Mouse (Mus musculus): Measurements from ENCODE around the gene Cmtr1. TPM values are rescaled to one million over a fixed set of nuclear protein-coding genes. Genes with fewer than 3 reads are reported as not detected.

Gene Cmtr1
- polyA plus RNA-seq, 1 experiment from 2014 or later: 135 TPM

GRCm38 (mm10) chr17:29692827-29693226 lies 32.4 kb downstream of the Cmtr1 start:
- no peak for ATAC-seq (ENCODE audit: low FRiP score, low read depth)
- Histone ChIP-seq H3K4me2 (replicated peaks) (no peak overlapping the region), H3K9me3 (no peaks in the 10 kb centered on the region), H3K27ac (no peak overlapping the region), H3K9ac (no peak overlapping the region), H3K27me3 (no peaks in the 10 kb centered on the region), H3K36me3 (peaks cover 87% of the 10 kb centered on the region), H3K4me1 (no peaks in the 10 kb centered on the region), H3K4me3 (no peak overlapping the region)
- WGBS: 95% methylated on average over 2 of the region's 2 CpGs

GRCm38 (mm10) chr17:29693571-29693970 lies 33.2 kb downstream of the Cmtr1 start:
- WGBS: 76% methylated on average over 2 of the region's 2 CpGs
- ATAC-seq (ENCODE audit: low FRiP score, low read depth): no peak

GRCm38 (mm10) chr17:29694516-29694915 lies 34.1 kb downstream of the Cmtr1 start:
- no peaks in the 10 kb centered on the region for H3K27me3 ChIP-seq
- no peak overlapping the region for H3K4me2 ChIP-seq (replicated peaks)
- no peaks in the 10 kb centered on the region for H3K4me1 ChIP-seq
- ATAC-seq (ENCODE audit: low FRiP score, low read depth): no peak
- H3K36me3 ChIP-seq: peaks cover 91% of the 10 kb centered on the region
- no peak overlapping the region for H3K27ac ChIP-seq
- H3K4me3 ChIP-seq: no peak overlapping the region
- H3K9ac ChIP-seq: no peak overlapping the region
- no peaks in the 10 kb centered on the region for H3K9me3 ChIP-seq
- 84% methylated on average over 4 of the region's 4 CpGs for WGBS

More at GRCm38 (mm10) chr17:29693571-29693970, 33.2 kb downstream of the Cmtr1 start:
- H3K9ac ChIP-seq: no peak overlapping the region
- H3K9me3 ChIP-seq: no peaks in the 10 kb centered on the region
- H3K27me3 ChIP-seq: no peaks in the 10 kb centered on the region
- H3K4me2 ChIP-seq (replicated peaks): no peak overlapping the region
- H3K4me1 ChIP-seq: no peaks in the 10 kb centered on the region
- H3K27ac ChIP-seq: no peak overlapping the region
- H3K36me3 ChIP-seq: peaks cover 87% of the 10 kb centered on the region
- no peak overlapping the region for H3K4me3 ChIP-seq

- no peak for ATAC-seq (ENCODE audit: low FRiP score, low read depth)
- Histone ChIP-seq H3K4me1 (no peaks in the 10 kb centered on the region), H3K9me3 (no peaks in the 10 kb centered on the region), H3K4me2 (replicated peaks) (no peak overlapping the region), H3K36me3 (peaks cover 91% of the 10 kb centered on the region), H3K27me3 (no peaks in the 10 kb centered on the region), H3K27ac (no peak overlapping the region), H3K4me3 (no peak overlapping the region), H3K9ac (no peak overlapping the region)
- 96% methylated on average over 8 of the region's 8 CpGs for WGBS
These were observed 36.5 kb downstream of the Cmtr1 start for GRCm38 (mm10) chr17:29696940-29697339.

GRCm38 (mm10) chr17:29698421-29698820 lies 38.0 kb downstream of the Cmtr1 start:
- H3K4me2 ChIP-seq (replicated peaks): no peak overlapping the region
- H3K9ac ChIP-seq: no peak overlapping the region
- no peak for ATAC-seq (ENCODE audit: low FRiP score, low read depth)
- no peak overlapping the region for H3K27ac ChIP-seq
- no peaks in the 10 kb centered on the region for H3K4me1 ChIP-seq
- H3K36me3 ChIP-seq: peaks cover 98% of the 10 kb centered on the region
- H3K9me3 ChIP-seq: no peaks in the 10 kb centered on the region
- H3K27me3 ChIP-seq: no peaks in the 10 kb centered on the region
- WGBS: 88% methylated on average over 6 of the region's 6 CpGs
- no peak overlapping the region for H3K4me3 ChIP-seq

- H3K27me3 ChIP-seq: no peaks in the 10 kb centered on the region
- no peak overlapping the region for H3K4me2 ChIP-seq (replicated peaks)
- H3K27ac ChIP-seq: no peak overlapping the region
- WGBS: 91% methylated on average over 7 of the region's 7 CpGs
- ATAC-seq (ENCODE audit: low FRiP score, low read depth): no peak
- H3K9ac ChIP-seq: no peak overlapping the region
- H3K4me3 ChIP-seq: no peak overlapping the region
- H3K4me1 ChIP-seq: no peaks in the 10 kb centered on the region
- H3K36me3 ChIP-seq: peaks cover 92% of the 10 kb centered on the region
- H3K9me3 ChIP-seq: no peaks in the 10 kb centered on the region
These were observed 40.2 kb downstream of the Cmtr1 start for GRCm38 (mm10) chr17:29700573-29700972.

- 79% methylated on average over 4 of the region's 4 CpGs for WGBS
These were observed 42.7 kb downstream of the Cmtr1 start for GRCm38 (mm10) chr17:29702938-29703710.

GRCm38 (mm10) chr17:29704781-29705180 lies 44.4 kb downstream of the Cmtr1 start:
- Histone ChIP-seq H3K27me3 (no peaks in the 10 kb centered on the region), H3K9me3 (no peaks in the 10 kb centered on the region), H3K36me3 (peaks cover 51% of the 10 kb centered on the region), H3K27ac (no peak overlapping the region), H3K4me3 (no peak overlapping the region), H3K4me2 (replicated peaks) (no peak overlapping the region), H3K9ac (no peak overlapping the region), H3K4me1 (peaks cover 40% of the 10 kb centered on the region)
- no peak for ATAC-seq (ENCODE audit: low FRiP score, low read depth)
- 30% methylated on average over 3 of the region's 3 CpGs for WGBS

More at GRCm38 (mm10) chr17:29702938-29703710, 42.7 kb downstream of the Cmtr1 start:
- Histone ChIP-seq H3K4me3 (no peak overlapping the region), H3K27me3 (no peaks in the 10 kb centered on the region), H3K9ac (no peak overlapping the region), H3K9me3 (no peaks in the 10 kb centered on the region), H3K4me2 (replicated peaks) (no peak overlapping the region), H3K27ac (no peak overlapping the region), H3K4me1 (peaks cover 23% of the 10 kb centered on the region), H3K36me3 (peaks cover 68% of the 10 kb centered on the region)
- no peak for ATAC-seq (ENCODE audit: low FRiP score, low read depth)

GRCm38 (mm10) chr17:29705881-29706280 lies 45.5 kb downstream of the Cmtr1 start:
- 78% methylated on average over 5 of the region's 5 CpGs for WGBS
- Histone ChIP-seq H3K4me3 (no peak overlapping the region), H3K4me1 (peaks cover 51% of the 10 kb centered on the region), H3K27ac (no peak overlapping the region), H3K36me3 (peaks cover 40% of the 10 kb centered on the region), H3K4me2 (replicated peaks) (no peak overlapping the region), H3K9ac (no peak overlapping the region), H3K9me3 (no peaks in the 10 kb centered on the region), H3K27me3 (no peaks in the 10 kb centered on the region)
- no peak for ATAC-seq (ENCODE audit: low FRiP score, low read depth)

- peaks cover 29% of the 10 kb centered on the region for H3K36me3 ChIP-seq
- peak overlapping the region; percentile 25 for H3K9ac ChIP-seq
- no peak overlapping the region for H3K27ac ChIP-seq
- H3K4me2 ChIP-seq (replicated peaks): no peak overlapping the region
- peaks cover 62% of the 10 kb centered on the region for H3K4me1 ChIP-seq
- H3K9me3 ChIP-seq: no peaks in the 10 kb centered on the region
- H3K27me3 ChIP-seq: no peaks in the 10 kb centered on the region
- no peak overlapping the region for H3K4me3 ChIP-seq
- ATAC-seq (ENCODE audit: low FRiP score, low read depth): no peak
- WGBS: 25% methylated on average over 5 of the region's 5 CpGs
These were observed 46.7 kb downstream of the Cmtr1 start for GRCm38 (mm10) chr17:29706981-29707545.

- H3K27ac ChIP-seq: no peak overlapping the region
- no peak overlapping the region for H3K4me2 ChIP-seq (replicated peaks)
- no peak for ATAC-seq (ENCODE audit: low FRiP score, low read depth)
- H3K9ac ChIP-seq: no peak overlapping the region; the same call in 1 of the 2 replicates
- peaks cover 76% of the 10 kb centered on the region for H3K4me1 ChIP-seq
- WGBS: 77% methylated on average over 5 of the region's 5 CpGs
- H3K27me3 ChIP-seq: no peaks in the 10 kb centered on the region
- H3K36me3 ChIP-seq: peaks cover 11% of the 10 kb centered on the region
- no peak overlapping the region for H3K4me3 ChIP-seq
- no peaks in the 10 kb centered on the region for H3K9me3 ChIP-seq
These were observed 48.4 kb downstream of the Cmtr1 start for GRCm38 (mm10) chr17:29708783-29709182.

- H3K27me3 ChIP-seq: no peaks in the 10 kb centered on the region
- ATAC-seq (ENCODE audit: low FRiP score, low read depth): no peak
- no peaks in the 10 kb centered on the region for H3K9me3 ChIP-seq
- no peak overlapping the region for H3K27ac ChIP-seq
- H3K4me1 ChIP-seq: peaks cover 77% of the 10 kb centered on the region
- WGBS: 55% methylated on average over 11 of the region's 11 CpGs
- peaks cover 6% of the 10 kb centered on the region; the same call in 1 of the 2 replicates for H3K36me3 ChIP-seq
- no peak overlapping the region for H3K4me3 ChIP-seq
- H3K4me2 ChIP-seq (replicated peaks): no peak overlapping the region
- H3K9ac ChIP-seq: 0 out of 2 replicates have a peak overlapping the region, but pooled peaks have one; percentile 25
These were observed 50.2 kb downstream of the Cmtr1 start for GRCm38 (mm10) chr17:29710562-29711044.
